Mouse (Mus musculus) C2C12 (cell line): ENCODE data around the gene Trappc2. TPM values are rescaled to one million over a fixed set of nuclear protein-coding genes. Genes with fewer than 3 reads are reported as not detected.

Experiments
- H3K27me3 ChIP-seq: one replicate; pipeline ENCODE4 v1.6.1; 2011; ENCODE audit not compliant: control insufficient read depth, insufficient read depth, insufficient read length
- H3K36me3 ChIP-seq: one replicate; pipeline ENCODE4 v1.6.1; 2011; ENCODE audit not compliant: control insufficient read depth, insufficient read depth
- H3K4me3 ChIP-seq: one replicate; pipeline ENCODE4 v1.5.1; 2011; ENCODE audit warnings: mild to moderate bottlenecking, control low read depth; ENCODE audit not compliant: poor library complexity, insufficient read depth, severe bottlenecking
- H3K79me2 ChIP-seq: one replicate; pipeline ENCODE4 v1.6.1; 2011; ENCODE audit not compliant: control insufficient read depth, insufficient read depth
- H3K79me3 ChIP-seq: one replicate; pipeline ENCODE4 v1.6.1; 2011; ENCODE audit warnings: low read depth, control low read depth
- H3ac ChIP-seq: one replicate; pipeline ENCODE3; 2011; ENCODE audit warnings: low read depth; ENCODE audit not compliant: control insufficient read depth, insufficient read length
- CEBPB ChIP-seq: IDR thresholded peaks from one replicate; pipeline ENCODE4 v1.6.1; 2011; ENCODE audit warnings: low read depth, mild to moderate bottlenecking, control low read depth, moderate library complexity
- CTCF ChIP-seq: IDR thresholded peaks from one replicate; pipeline ENCODE4 v1.5.1; 2011; ENCODE audit not compliant: control insufficient read depth, insufficient read depth, insufficient read length
- FOSL1 ChIP-seq: IDR thresholded peaks from one replicate; pipeline ENCODE4 v1.8.0; 2011; ENCODE audit warnings: mild to moderate bottlenecking, low read length; ENCODE audit not compliant: poor library complexity, insufficient read depth, severe bottlenecking
- MAX ChIP-seq: IDR thresholded peaks from one replicate; pipeline ENCODE4 v1.6.1; 2011; ENCODE audit warnings: mild to moderate bottlenecking, control low read depth
- MYOD1 ChIP-seq: IDR thresholded peaks from one replicate; pipeline ENCODE4 v1.6.1; 2011; ENCODE audit warnings: low read depth; ENCODE audit not compliant: control insufficient read depth, insufficient read length
- MYOG ChIP-seq: IDR thresholded peaks from one replicate; pipeline ENCODE4 v1.6.1; 2011; ENCODE audit not compliant: control insufficient read depth, insufficient read length; ENCODE audit errors: extremely low read depth
- USF1 ChIP-seq: IDR thresholded peaks from one replicate; pipeline ENCODE4 v1.6.1; 2011; ENCODE audit warnings: low read depth, mild to moderate bottlenecking, control low read depth, moderate library complexity
- polyA plus RNA-seq: library from polyadenylated mRNA; unstranded; fragments of >200 nt; fragmentation: generic; extraction: Trizol; gene quantifications from one replicate; pipeline ENCODE4 v1.2.1, GENCODE M21; 2012; ENCODE audit warnings: missing spikeins

Gene Trappc2
- polyA plus RNA-seq, 1 experiment: 5.0 TPM

GRCm38 (mm10) chrX:166444552-166444951, 4.2 kb downstream of the Trappc2 start:
- H3K27me3 ChIP-seq: no peaks in the 10 kb centered on the region
- peaks cover 12% of the 10 kb centered on the region for H3K79me2 ChIP-seq
- no peaks in the 10 kb centered on the region for H3K36me3 ChIP-seq
- no peak overlapping the region for H3K4me3 ChIP-seq
- H3K79me3 ChIP-seq: peaks cover 2% of the 10 kb centered on the region
- TF ChIP-seq MYOD1 (no peak), USF1 (no peak), MYOG (no peak)
- no peak overlapping the region for H3ac ChIP-seq

GRCm38 (mm10) chrX:166453532-166453931, 13.2 kb downstream of the Trappc2 start:
- Histone ChIP-seq H3K36me3 (peaks cover 8% of the 10 kb centered on the region), H3ac (no peak overlapping the region), H3K4me3 (no peak overlapping the region), H3K79me3 (no peaks in the 10 kb centered on the region), H3K27me3 (no peaks in the 10 kb centered on the region), H3K79me2 (no peaks in the 10 kb centered on the region)
- no peak for TF ChIP-seq MYOG
- TF ChIP-seq USF1: no peak
- TF ChIP-seq MAX: no peak
- TF ChIP-seq MYOD1: no peak

DNA sequence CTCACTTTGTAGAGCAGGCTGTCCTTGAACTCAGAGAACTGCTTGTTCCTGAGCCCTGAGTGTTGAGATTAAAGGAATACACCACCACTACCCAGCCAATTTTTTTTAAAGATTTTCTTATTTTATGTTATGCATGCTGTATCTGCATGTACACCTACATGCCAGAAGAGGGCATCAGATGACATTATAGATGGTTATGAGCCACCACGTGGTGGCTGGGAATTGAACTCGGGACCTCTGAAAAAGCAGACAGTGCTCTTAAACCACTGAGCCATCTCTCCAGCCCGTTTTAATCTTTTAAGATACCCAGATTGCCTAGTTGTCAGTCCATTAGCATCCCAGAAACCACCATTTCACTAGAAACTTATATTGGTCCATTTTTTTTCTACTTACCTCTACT, 14.0 kb downstream of the Trappc2 start:
- Histone ChIP-seq H3K36me3 (peaks cover 8% of the 10 kb centered on the region), H3K79me2 (no peaks in the 10 kb centered on the region), H3K79me3 (peaks cover 3% of the 10 kb centered on the region), H3K4me3 (no peak overlapping the region), H3K27me3 (no peaks in the 10 kb centered on the region), H3ac (no peak overlapping the region)
- TF ChIP-seq MYOG: no peak
- no peak for TF ChIP-seq CEBPB

DNA sequence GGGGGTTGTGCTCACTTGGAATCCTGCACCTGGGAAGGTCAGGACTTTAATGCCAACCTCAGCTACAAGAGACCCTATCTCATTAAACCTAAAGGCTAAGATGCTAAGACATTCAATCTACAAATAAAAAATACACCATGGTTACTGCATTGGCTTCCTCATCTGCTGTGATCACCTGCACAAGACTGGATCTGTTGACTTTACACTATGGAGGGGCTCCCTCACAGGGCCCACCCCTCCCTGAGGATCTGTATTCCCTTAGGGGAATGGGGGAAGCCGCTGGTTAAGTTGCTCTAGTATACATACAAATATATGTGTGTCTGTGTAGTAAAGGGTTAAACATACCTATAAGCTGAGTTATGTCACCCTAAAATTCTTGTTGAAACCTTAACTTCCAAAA, 15.2 kb downstream of the Trappc2 start:
- Histone ChIP-seq H3K79me3 (peaks cover 6% of the 10 kb centered on the region), H3K36me3 (peaks cover 8% of the 10 kb centered on the region), H3K4me3 (no peak overlapping the region), H3ac (no peak overlapping the region), H3K27me3 (no peaks in the 10 kb centered on the region), H3K79me2 (peaks cover 4% of the 10 kb centered on the region)
- TF ChIP-seq MYOG (no peak), MAX (no peak), MYOD1 (no peak), CEBPB (no peak), FOSL1 (no peak), USF1 (no peak), CTCF (no peak)

- peaks cover 61% of the 10 kb centered on the region for H3K79me3 ChIP-seq
- H3ac ChIP-seq: no peak overlapping the region
- H3K4me3 ChIP-seq: no peak overlapping the region
- no peaks in the 10 kb centered on the region for H3K27me3 ChIP-seq
- peaks cover 85% of the 10 kb centered on the region for H3K79me2 ChIP-seq
- TF ChIP-seq FOSL1 (no peak), CEBPB (no peak), MYOG (no peak), MYOD1 (no peak), USF1 (no peak), MAX (no peak), CTCF (no peak)
- peaks cover 8% of the 10 kb centered on the region for H3K36me3 ChIP-seq
Observed at GRCm38 (mm10) chrX:166468321-166468720, 27.9 kb downstream of the Trappc2 start.

DNA sequence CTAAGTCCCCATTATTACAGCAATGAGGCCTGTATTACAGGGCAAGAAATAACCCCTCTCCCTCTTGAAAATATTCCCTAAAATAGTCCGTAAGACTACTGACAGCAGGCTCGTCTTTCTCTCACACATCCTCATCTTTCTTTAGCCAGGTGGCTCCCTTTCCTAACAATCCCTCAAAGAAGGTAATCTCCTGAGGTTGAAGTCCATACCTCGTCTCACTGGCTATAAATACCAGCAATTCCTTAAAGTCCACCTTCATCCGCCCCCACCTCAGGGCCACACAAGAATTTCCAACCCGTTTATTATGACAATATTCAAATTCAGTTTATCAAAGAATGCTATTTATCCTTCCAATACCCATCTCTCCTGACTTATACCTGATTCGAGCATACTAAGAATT, 32.2 kb downstream of the Trappc2 start:
- no peak overlapping the region for H3ac ChIP-seq
- H3K36me3 ChIP-seq: peaks cover 12% of the 10 kb centered on the region
- no peak overlapping the region for H3K4me3 ChIP-seq
- no peaks in the 10 kb centered on the region for H3K27me3 ChIP-seq
- no peak for TF ChIP-seq CEBPB
- TF ChIP-seq MAX: no peak
- TF ChIP-seq USF1: no peak
- no peak for TF ChIP-seq CTCF
- no peak for TF ChIP-seq MYOD1
- no peak for TF ChIP-seq MYOG
- no peak for TF ChIP-seq FOSL1
- H3K79me3 ChIP-seq: peaks cover 83% of the 10 kb centered on the region
- H3K79me2 ChIP-seq: peaks cover 98% of the 10 kb centered on the region

DNA sequence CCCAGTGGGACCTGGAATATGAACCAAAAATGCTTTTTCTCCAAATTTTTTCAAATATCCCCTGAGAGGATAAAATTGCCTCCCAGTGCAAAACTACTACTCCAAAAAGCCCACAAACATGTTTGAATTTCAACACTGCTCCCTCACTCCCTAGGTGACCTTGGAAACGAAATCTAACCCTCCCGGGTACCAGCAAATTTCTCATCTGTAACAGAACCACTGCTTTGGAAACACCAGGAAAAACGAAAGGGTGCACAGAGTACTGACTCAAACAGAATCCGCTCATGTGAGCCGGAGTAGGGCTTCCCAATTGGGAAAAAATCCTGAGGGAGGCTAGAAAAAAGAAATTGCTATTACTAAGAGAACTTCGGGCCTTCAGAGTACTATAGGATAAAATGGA, 37.0 kb downstream of the Trappc2 start:
- TF ChIP-seq CEBPB (no peak), USF1 (no peak), MYOG (no peak), MYOD1 (no peak), CTCF (no peak), MAX (no peak)
- Histone ChIP-seq H3K4me3 (no peak overlapping the region), H3K79me2 (peaks cover 70% of the 10 kb centered on the region), H3K27me3 (no peaks in the 10 kb centered on the region), H3K79me3 (peaks cover 55% of the 10 kb centered on the region), H3K36me3 (peaks cover 4% of the 10 kb centered on the region), H3ac (no peak overlapping the region)
